Mouse (Mus musculus): ENCODE measurements at regions not wholly inside any gene's neighbourhood (a gene's known extent, or its start where the extent isn't known, plus 50 kb on each side); places are given as distances from the start of the nearest gene placed in this dataset.

DNA sequence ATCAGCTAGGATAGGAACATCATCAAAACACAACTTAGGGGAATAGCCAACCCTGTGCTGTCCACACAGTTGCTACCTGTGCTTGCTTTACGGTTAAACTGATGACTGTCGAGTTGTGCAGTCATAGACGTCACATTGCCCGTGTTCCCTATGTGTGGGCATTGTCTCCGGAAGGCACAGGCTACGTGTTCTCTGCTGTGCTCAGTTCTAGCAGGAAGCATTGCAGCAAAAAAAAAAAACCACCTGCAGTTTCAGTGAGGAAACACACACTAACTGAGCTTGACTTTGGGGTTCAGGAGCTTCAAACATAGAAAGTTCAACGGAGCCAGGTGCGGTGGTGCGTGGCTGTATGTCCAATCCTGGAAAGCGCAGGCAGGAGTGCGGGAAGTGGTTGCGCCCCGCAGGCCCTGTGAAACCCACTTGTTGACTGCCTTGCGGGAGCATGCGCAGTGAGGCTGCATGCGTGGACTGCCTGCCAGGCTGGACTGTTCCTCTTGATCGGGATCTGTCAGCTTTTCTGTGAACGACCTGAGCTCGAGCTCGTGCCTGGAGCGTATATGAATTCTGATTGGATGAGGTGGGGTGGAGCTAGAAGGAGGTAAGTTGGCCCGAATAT lies 190.2 kb upstream of the Krr1 start:
- no peak for DNase-seq (ENCODE audit: low spot score in 2 of 2)

- no peak for DNase-seq (ENCODE audit: low spot score in 2 of 2)
Measured at GRCm38 (mm10) chr10:111783496-111783895, 189.0 kb upstream of the Krr1 start.

- DNase-seq (ENCODE audit: low spot score in 2 of 2): peak; percentile 54 to 60
Measured at GRCm38 (mm10) chr10:111784065-111784853, 188.2 kb upstream of the Krr1 start.

DNA sequence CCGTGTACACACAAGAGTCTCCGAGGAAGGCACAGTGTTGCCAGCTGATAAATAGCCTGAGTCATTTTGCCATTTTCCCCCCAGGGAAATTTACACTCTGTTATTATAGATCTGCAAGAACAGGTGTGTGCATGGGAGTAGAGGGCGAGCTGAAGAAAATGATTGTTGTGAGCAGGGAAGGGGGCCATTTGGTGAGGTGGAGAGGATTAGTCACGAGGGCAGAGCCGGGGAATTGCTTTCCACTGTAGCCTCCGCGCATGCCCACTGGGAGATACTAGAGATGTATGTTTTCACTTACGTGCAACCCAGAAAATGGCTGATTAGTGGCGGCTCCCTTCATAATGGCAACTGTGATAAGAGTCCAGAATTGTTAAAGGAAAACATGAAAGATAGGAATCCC lies 185.3 kb upstream of the Krr1 start:
- no peak for DNase-seq (ENCODE audit: low spot score in 2 of 2)

DNA sequence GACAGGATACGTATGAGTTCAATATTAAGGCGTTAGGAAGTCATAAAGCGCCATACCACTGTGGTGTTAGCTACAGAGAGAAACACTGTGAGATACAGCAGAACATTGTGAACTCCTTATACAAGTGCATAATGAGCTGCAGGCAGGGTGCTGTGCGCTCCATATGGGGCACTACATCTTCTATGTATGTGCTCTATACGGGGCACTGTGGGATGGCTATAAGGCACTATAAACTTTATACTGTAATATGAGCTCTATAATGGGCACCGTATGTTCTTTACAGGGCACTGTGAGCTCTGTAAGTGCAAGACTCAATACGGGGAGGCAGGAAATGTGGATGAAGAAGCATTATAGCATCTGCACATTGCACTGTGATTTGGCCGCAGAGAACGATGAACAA lies 183.2 kb upstream of the Krr1 start:
- DNase-seq (ENCODE audit: low spot score in 2 of 2): no peak

- DNase-seq (ENCODE audit: low spot score in 2 of 2): no peak
Measured at GRCm38 (mm10) chr10:111790911-111791310, 181.6 kb upstream of the Krr1 start.

DNA sequence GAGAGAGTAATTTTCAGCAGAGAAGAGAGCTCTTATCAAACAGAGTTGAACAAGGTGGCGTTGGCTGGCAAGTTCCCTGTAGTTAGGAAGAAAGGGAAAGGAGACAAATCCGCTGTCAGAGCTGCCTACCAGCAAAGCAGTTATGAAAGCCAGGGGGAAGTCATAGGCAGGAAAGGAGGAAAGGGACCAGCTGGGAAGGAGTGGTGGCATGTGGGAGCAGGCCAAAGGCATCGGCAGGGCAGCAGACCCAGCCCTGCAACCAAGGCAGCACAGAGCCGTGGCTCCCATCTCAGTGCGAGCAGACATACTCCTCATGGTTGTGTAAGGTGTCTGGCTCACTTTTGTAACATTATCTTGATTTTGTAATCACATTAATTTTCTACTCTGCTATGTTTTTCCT lies 177.4 kb upstream of the Krr1 start:
- DNase-seq (ENCODE audit: low spot score in 2 of 2): no peak

DNA sequence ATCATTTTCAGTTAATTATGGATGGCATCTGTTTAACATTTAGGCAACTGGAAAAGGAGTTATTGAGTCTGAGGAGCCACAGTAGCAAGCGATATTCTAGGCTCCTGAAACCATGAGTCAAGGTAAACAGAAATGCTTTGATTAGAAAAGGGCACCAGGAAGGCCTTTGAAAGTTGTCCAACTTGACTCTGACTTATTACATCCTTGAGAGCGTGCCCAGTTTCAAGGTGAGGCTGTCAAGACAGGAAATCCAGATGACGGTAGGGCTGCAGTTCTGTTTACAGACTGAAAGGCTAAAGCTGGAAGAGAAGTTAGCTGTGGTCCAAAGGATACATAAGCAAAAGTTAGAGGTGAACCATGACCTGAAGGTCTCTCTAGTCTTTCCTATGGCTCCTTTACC lies 176.7 kb upstream of the Krr1 start:
- DNase-seq (ENCODE audit: low spot score in 2 of 2): no peak

- DNase-seq (ENCODE audit: low spot score in 2 of 2): no peak
Measured at GRCm38 (mm10) chr10:111798851-111799281, 173.6 kb upstream of the Krr1 start.

DNA sequence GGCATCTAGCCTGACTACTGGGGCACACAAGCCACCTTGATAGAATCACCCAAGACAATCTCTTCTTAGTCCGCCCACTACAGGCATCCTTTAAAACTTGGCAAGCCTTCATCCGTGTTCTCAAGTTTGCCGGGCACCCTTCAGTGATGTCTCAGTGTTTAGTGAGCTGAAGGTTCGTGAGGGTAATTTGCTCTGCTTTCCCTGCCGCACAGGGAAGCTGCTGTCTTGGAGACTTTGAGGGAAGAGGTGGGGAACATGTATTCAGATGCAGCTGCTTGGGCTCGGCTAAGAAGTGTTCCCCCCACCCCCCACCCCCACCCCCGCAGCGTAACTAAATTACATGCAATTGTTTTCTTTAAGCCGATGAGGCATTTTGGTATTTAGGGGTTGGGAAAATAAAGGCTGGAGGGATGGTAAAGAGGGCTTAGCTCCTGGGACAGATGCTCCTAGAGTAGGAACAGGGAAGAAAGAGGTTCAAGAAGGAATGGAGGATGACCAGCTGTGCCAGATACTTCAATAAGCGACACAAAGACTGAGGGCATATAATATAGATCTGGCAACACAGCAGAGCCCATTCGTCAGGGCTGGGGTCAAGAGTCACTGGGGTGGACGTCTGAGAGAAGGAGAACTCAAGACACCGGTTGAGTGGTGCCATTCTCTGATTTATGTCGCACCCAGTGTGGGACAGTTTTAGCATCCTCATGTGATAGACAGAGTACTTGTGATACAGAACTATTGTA lies 172.4 kb upstream of the Krr1 start:
- DNase-seq (ENCODE audit: low spot score in 2 of 2): no peak

- DNase-seq (ENCODE audit: low spot score in 2 of 2): no peak
Measured at GRCm38 (mm10) chr10:111800590-111800935, 171.9 kb upstream of the Krr1 start.

DNA sequence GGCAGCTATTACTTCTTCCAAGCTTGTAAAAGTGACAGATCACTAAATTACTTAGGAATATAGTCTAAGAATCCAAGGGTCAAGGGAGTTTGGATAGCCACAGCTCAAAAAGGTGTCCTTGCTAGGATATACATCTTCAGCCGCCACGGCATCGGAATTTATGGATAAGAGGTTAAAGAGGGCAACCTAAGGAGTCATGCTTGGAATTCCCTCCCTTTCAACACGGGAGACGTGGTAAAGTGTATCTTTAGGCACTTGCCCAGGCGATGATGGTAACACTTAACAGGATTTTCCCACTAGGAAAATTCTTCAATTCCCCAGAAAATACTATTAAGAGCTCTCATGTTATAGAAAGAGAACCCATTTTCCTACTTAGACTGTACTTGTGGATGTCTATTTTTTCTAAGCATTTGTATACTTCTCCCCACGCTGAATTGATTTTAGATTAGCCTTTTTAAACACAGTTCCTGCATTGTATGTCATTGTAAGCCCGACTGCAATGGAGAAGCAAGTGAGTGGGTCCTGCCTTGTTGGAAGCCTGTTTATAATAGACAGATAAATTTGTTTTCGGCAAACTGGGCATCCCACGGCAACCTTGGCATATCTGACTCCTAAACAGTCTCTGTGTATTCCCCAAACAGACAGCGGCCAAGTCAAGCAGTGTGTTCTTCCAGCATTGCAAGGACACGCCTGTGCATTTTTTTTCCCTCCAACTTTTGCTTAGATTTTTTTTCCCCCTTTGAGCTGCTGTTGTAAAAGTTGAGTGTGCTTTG lies 171.3 kb upstream of the Krr1 start:
- no peak for DNase-seq (ENCODE audit: low spot score in 2 of 2)

DNA sequence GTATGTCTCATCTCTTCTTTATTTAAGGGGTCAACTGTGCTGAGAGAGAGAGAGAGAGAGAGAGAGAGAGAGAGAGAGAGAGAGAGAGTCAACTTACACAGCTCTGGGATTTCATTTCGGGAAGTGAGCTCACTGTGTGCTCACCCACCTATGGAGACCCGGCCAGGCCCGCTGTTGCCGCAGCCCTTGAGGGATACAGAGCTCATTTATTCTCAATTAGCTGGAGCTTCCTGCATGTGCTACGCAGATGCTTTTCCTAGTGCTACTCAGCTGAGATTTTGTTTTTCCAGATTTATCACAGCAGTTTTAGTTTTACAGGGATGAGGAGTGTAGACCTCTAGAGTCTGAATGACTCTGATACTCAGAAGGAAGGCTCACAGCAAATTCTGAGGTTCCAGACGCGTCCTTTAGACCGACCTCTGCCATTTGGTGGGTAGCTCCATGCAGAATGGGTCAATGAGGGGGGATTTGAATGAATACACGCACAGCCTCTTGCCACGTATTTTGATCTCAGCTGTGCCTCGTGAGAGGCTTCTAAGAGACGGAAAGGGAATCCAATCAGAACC lies 170.6 kb upstream of the Krr1 start:
- DNase-seq (ENCODE audit: low spot score in 2 of 2): no peak

GRCm38 (mm10) chr10:111806333-111806732 lies 166.1 kb upstream of the Krr1 start:
- DNase-seq (ENCODE audit: low spot score in 2 of 2): no peak

DNA sequence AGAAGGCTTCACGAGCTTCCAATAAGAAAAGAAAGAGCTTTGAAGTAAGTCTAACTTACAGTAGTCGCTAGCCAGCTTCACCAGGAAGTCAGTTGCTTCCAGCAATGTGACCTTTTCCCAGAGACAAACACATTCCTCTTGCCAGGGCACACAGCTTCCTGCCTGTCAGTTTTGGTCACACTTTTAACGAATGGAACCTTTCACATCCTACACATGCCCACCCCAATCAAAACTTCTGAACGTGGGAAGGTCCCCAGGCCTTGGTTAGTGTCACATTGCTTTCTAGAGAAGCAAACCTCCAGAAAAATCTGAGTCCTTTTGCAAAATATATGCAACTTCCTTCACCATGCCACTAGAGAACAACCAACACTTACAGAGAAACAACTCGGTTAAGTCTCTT lies 165.5 kb upstream of the Krr1 start:
- no peak for DNase-seq (ENCODE audit: low spot score in 2 of 2)

- peak; percentile 47 to 66 for DNase-seq (ENCODE audit: low spot score in 2 of 2)
Measured at GRCm38 (mm10) chr10:111813736-111814135, 158.7 kb upstream of the Krr1 start.

- no peak for DNase-seq (ENCODE audit: low spot score in 2 of 2)
Measured at GRCm38 (mm10) chr10:111814648-111815047, 157.8 kb upstream of the Krr1 start.

GRCm38 (mm10) chr10:111815160-111815559 lies 157.3 kb upstream of the Krr1 start:
- DNase-seq (ENCODE audit: low spot score in 2 of 2): no peak

DNA sequence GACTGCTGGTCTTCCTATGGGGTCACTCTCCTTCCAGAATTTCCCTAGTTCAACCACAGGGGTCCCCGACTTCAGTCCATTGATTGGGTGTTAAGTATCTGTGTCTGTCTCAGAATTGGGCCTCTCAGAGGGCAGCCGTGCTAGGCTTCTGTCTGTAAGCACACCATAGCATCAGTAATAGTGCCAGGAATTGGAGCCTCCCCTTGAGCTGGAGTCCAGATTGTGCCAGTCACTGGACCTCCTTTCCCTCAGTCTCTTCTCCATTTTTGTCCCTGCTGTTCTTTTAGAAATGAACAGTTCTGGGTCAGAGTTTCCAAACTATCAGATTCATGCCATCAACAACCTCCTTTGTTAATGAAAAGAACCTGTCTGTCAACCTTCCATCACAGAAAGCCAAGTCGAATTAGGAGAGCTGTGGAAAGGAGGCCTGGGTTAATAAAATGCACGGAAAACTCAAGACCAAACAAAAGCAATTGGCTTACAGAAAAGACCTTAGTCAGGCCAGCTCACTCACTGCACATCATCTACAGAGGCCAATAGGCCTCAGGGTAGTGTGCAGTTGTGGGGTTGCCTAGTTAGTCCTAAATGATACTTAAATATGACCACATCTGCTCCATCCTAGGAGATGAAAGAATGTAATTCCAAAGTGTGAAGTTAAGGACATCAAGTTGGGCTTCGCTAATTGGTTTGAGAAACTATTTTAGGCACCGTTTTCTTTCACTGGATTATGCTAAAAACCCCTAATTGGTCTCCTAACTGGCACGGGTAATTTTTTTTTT lies 156.5 kb upstream of the Krr1 start:
- DNase-seq (ENCODE audit: low spot score in 2 of 2): no peak

DNA sequence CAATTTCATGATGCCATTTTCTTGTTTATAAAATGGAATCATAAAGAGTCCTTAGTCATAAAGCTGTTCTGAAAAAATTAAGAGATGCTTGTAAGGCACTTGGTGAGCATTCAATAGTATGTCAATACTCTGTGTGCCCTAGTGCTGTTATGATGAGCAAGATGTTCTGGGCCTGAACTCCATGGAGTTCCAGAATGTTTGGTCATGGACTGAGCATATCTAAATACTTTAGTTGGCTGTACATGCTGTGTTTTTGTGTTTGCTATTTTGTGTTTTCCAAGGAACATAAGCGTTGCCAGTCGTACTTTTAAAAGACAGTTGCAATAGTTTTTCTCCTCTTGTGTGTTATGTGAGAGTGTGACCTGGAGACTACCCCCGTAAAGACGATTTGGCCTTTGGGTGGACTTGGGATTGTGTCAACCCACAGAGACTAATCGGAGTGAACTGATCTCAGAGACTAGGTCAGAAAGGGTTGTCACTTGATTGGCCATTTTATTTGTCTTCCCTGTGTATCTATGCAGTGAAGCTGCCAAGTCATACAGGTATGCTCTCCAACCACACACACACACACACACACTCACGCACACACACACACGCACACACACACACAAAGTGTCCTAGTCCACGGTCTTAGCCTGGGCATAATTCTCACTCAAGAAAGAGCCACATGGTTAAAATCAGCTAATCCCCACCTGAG lies 152.6 kb upstream of the Krr1 start:
- DNase-seq (ENCODE audit: low spot score in 2 of 2): peak; percentile 18 to 49

Measured in heart, adult 9 months (tissue).